Mouse (Mus musculus): ENCODE results near the gene Pttg1ip. TPM values are rescaled to one million over a fixed set of nuclear protein-coding genes. Genes with fewer than 3 reads are reported as not detected.

The Pttg1ip gene
- polyA plus RNA-seq, 1 experiment from 2014 or later = 79.7 TPM

DNA sequence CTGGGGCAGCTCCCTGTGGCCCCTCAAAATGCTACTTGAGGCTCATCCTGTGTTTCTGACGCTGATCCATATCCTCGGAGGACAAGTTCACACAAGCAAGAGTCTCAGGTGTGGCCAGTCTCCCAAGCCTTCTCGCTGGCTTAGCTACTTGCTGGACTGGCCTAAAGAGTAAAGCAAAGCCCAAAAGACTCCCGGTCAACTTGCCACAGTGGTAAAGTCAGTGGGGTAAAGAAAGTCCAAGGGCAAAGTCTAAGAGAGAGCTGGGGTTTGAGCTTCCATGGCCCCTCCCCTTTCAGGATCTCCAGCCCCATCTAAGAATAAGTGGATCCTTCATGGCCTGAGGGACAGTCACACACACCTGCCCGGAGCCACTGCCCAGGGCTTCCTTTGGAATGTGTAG lies 29.4 kb upstream of the Pttg1ip start:
- no peak overlapping the region for H3K4me3 ChIP-seq
- H3K9ac ChIP-seq = no peak overlapping the region
- H3K9me3 ChIP-seq = no peaks in the 10 kb centered on the region
- no peaks in the 10 kb centered on the region for H3K4me1 ChIP-seq (replicated peaks)
- 90% methylated on average over 5 of the region's 5 CpGs for WGBS
- no peak overlapping the region for H3K27ac ChIP-seq (replicated peaks)
- ATAC-seq (ENCODE audit: low read depth) = no peak
- H3K36me3 ChIP-seq = no peaks in the 10 kb centered on the region
- no peaks in the 10 kb centered on the region for H3K27me3 ChIP-seq
- no peak overlapping the region for H3K4me2 ChIP-seq

- H3K36me3 ChIP-seq = no peaks in the 10 kb centered on the region
- H3K4me2 ChIP-seq = no peak overlapping the region
- no peak overlapping the region for H3K27ac ChIP-seq (replicated peaks)
- no peak for ATAC-seq (ENCODE audit: low read depth)
- no peak overlapping the region for H3K9ac ChIP-seq
- H3K9me3 ChIP-seq = no peaks in the 10 kb centered on the region
- H3K4me3 ChIP-seq = no peak overlapping the region
- H3K4me1 ChIP-seq (replicated peaks) = no peaks in the 10 kb centered on the region
- no peaks in the 10 kb centered on the region for H3K27me3 ChIP-seq
- WGBS = 82% methylated on average over 4 of the region's 4 CpGs
These were observed 28.2 kb upstream of the Pttg1ip start for GRCm38 (mm10) chr10:77553285-77553684.

- 88% methylated on average over 4 of the region's 4 CpGs for WGBS
These were observed 26.6 kb upstream of the Pttg1ip start for GRCm38 (mm10) chr10:77554918-77555317.

DNA sequence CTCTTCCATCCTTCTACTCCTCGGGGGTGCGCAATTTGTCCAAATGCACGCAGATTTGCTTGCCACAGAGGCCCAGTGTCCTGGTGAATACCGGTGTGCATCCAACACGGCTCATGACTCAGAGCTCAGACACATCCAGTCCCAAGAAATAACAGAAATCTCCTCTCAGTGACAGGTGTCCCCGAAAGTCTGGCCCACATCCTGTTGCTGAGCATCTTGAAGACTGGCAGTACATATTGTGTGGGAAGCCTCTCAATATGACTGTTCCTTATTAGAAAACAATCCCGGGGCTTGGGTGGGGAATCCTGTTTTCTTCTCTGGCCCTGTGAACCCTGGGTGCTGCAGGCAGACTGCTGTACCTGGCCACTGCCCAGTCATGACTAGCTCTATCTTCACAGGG lies 24.9 kb upstream of the Pttg1ip start:
- WGBS = 95% methylated on average over 7 of the region's 7 CpGs
- no peak overlapping the region for H3K27ac ChIP-seq (replicated peaks)

More at GRCm38 (mm10) chr10:77554918-77555317, 26.6 kb upstream of the Pttg1ip start:
- H3K4me3 ChIP-seq = no peak overlapping the region
- no peak for ATAC-seq (ENCODE audit: low read depth)
- H3K27me3 ChIP-seq = no peaks in the 10 kb centered on the region
- no peaks in the 10 kb centered on the region for H3K9me3 ChIP-seq
- no peaks in the 10 kb centered on the region for H3K36me3 ChIP-seq
- no peak overlapping the region for H3K9ac ChIP-seq
- no peak overlapping the region for H3K27ac ChIP-seq (replicated peaks)
- no peak overlapping the region for H3K4me2 ChIP-seq
- H3K4me1 ChIP-seq (replicated peaks) = no peaks in the 10 kb centered on the region

GRCm38 (mm10) chr10:77557641-77558040 lies 23.9 kb upstream of the Pttg1ip start:
- H3K4me1 ChIP-seq (replicated peaks) = no peaks in the 10 kb centered on the region
- H3K27ac ChIP-seq (replicated peaks) = no peak overlapping the region
- no peaks in the 10 kb centered on the region for H3K36me3 ChIP-seq
- WGBS = 90% methylated on average over 4 of the region's 4 CpGs
- no peak overlapping the region for H3K4me2 ChIP-seq
- no peak for ATAC-seq (ENCODE audit: low read depth)
- H3K27me3 ChIP-seq = no peaks in the 10 kb centered on the region
- H3K4me3 ChIP-seq = no peak overlapping the region
- no peak overlapping the region for H3K9ac ChIP-seq
- H3K9me3 ChIP-seq = no peaks in the 10 kb centered on the region

More for the DNA sequence above, 24.9 kb upstream of the Pttg1ip start:
- Histone ChIP-seq H3K9ac (no peak overlapping the region), H3K4me2 (no peak overlapping the region), H3K36me3 (no peaks in the 10 kb centered on the region), H3K4me3 (no peak overlapping the region), H3K4me1 (replicated peaks) (no peaks in the 10 kb centered on the region), H3K9me3 (no peaks in the 10 kb centered on the region), H3K27me3 (no peaks in the 10 kb centered on the region)
- no peak for ATAC-seq (ENCODE audit: low read depth)

GRCm38 (mm10) chr10:77560090-77560489 lies 21.4 kb upstream of the Pttg1ip start:
- H3K4me3 ChIP-seq = no peak overlapping the region
- no peaks in the 10 kb centered on the region for H3K4me1 ChIP-seq (replicated peaks)
- no peak overlapping the region for H3K9ac ChIP-seq
- 93% methylated on average over 11 of the region's 11 CpGs for WGBS
- no peak overlapping the region for H3K4me2 ChIP-seq
- no peaks in the 10 kb centered on the region for H3K27me3 ChIP-seq
- H3K36me3 ChIP-seq = no peaks in the 10 kb centered on the region
- ATAC-seq (ENCODE audit: low read depth) = no peak
- H3K9me3 ChIP-seq = no peaks in the 10 kb centered on the region
- H3K27ac ChIP-seq (replicated peaks) = no peak overlapping the region

DNA sequence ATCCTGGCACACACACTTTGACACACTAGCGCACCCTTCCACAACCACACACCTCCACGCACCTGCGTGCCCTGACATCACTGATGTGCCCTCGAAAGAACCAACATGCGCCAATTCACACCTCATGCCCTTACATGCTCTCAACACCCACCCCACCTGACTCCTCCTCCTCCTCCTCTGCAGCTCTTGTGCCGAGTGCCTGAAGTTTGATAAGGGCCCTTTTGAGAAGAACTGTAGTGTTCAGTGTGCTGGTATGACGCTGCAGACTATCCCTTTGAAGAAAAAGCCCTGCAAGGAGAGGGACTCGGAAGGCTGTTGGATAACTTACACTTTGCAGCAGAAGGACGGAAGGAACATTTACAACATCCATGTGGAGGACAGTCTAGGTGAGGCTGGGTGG lies 20.7 kb upstream of the Pttg1ip start:
- Histone ChIP-seq H3K9ac (no peak overlapping the region), H3K27me3 (no peaks in the 10 kb centered on the region)

GRCm38 (mm10) chr10:77561508-77561907 lies 20.0 kb upstream of the Pttg1ip start:
- no peaks in the 10 kb centered on the region for H3K4me1 ChIP-seq (replicated peaks)
- H3K27ac ChIP-seq (replicated peaks) = no peak overlapping the region
- WGBS = 61% methylated on average over 2 of the region's 2 CpGs

More for the DNA sequence above, 20.7 kb upstream of the Pttg1ip start:
- H3K4me3 ChIP-seq = no peak overlapping the region
- H3K9me3 ChIP-seq = no peaks in the 10 kb centered on the region
- H3K36me3 ChIP-seq = no peaks in the 10 kb centered on the region
- no peak overlapping the region for H3K4me2 ChIP-seq
- WGBS = 88% methylated on average over 9 of the region's 9 CpGs
- no peak for ATAC-seq (ENCODE audit: low read depth)
- no peaks in the 10 kb centered on the region for H3K4me1 ChIP-seq (replicated peaks)
- no peak overlapping the region for H3K27ac ChIP-seq (replicated peaks)

GRCm38 (mm10) chr10:77565005-77565404 lies 16.5 kb upstream of the Pttg1ip start:
- Histone ChIP-seq H3K4me1 (replicated peaks) (no peaks in the 10 kb centered on the region), H3K36me3 (no peaks in the 10 kb centered on the region), H3K9me3 (no peaks in the 10 kb centered on the region), H3K4me3 (no peak overlapping the region), H3K9ac (no peak overlapping the region), H3K27me3 (no peaks in the 10 kb centered on the region), H3K27ac (replicated peaks) (no peak overlapping the region), H3K4me2 (no peak overlapping the region)
- 88% methylated on average over 8 of the region's 8 CpGs for WGBS
- ATAC-seq (ENCODE audit: low read depth) = no peak

More at GRCm38 (mm10) chr10:77561508-77561907, 20.0 kb upstream of the Pttg1ip start:
- Histone ChIP-seq H3K4me3 (no peak overlapping the region), H3K36me3 (no peaks in the 10 kb centered on the region), H3K9me3 (no peaks in the 10 kb centered on the region), H3K27me3 (no peaks in the 10 kb centered on the region), H3K9ac (no peak overlapping the region), H3K4me2 (no peak overlapping the region)
- ATAC-seq (ENCODE audit: low read depth) = no peak

DNA sequence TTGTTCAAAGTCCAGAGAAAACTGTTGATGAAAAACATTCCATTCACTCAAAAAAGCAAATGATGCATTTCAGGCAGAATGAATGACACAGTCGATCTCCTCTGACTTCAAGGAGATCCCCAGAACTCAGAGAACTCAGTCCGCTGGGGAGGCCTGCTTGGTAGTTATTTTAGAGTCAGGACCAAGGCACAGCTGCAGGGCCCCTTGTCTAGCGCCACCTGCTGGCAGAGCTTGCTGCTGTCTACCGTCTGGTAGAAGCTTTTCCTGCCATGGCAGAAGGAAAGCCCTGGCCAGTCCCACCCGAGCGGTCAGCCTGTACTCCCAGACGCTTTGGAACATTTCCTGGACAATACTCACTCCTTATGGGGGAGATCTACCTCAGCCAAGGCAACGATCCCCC lies 14.9 kb upstream of the Pttg1ip start:
- no peaks in the 10 kb centered on the region for H3K27me3 ChIP-seq
- ATAC-seq (ENCODE audit: low read depth) = no peak
- H3K4me2 ChIP-seq = no peak overlapping the region
- no peaks in the 10 kb centered on the region for H3K4me1 ChIP-seq (replicated peaks)
- H3K9ac ChIP-seq = no peak overlapping the region
- H3K27ac ChIP-seq (replicated peaks) = no peak overlapping the region
- H3K4me3 ChIP-seq = no peak overlapping the region
- no peaks in the 10 kb centered on the region for H3K36me3 ChIP-seq
- 40% methylated on average over 8 of the region's 8 CpGs for WGBS
- no peaks in the 10 kb centered on the region for H3K9me3 ChIP-seq

DNA sequence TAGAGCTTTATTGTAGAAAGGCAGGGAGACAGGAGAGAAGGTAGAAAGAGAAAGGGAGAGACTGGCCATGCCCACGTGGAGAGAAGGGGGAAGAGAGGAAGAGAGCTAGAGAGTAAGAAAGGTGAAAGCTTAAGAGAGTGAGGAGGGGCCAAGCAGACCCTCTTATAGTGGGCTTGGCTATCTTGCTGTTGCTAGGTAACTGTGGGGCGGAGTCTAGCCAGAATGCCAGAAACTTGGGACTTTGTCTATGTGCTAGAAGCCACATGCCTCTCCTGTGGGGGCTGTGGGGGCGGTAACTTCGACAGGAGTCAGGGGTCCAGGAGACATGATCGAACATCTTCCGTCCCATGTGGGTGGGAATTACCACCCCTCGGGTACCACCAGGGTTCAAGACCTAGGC lies 12.0 kb upstream of the Pttg1ip start:
- WGBS = 33% methylated on average over 7 of the region's 7 CpGs
- no peak overlapping the region for H3K27ac ChIP-seq (replicated peaks)
- no peak for ATAC-seq (ENCODE audit: low read depth)
- no peaks in the 10 kb centered on the region for H3K4me1 ChIP-seq (replicated peaks)
- H3K27me3 ChIP-seq = no peaks in the 10 kb centered on the region; the same call in 1 of the 2 replicates
- H3K4me3 ChIP-seq = no peak overlapping the region
- no peaks in the 10 kb centered on the region for H3K36me3 ChIP-seq
- H3K9me3 ChIP-seq = no peaks in the 10 kb centered on the region
- H3K9ac ChIP-seq = no peak overlapping the region
- no peak overlapping the region for H3K4me2 ChIP-seq

DNA sequence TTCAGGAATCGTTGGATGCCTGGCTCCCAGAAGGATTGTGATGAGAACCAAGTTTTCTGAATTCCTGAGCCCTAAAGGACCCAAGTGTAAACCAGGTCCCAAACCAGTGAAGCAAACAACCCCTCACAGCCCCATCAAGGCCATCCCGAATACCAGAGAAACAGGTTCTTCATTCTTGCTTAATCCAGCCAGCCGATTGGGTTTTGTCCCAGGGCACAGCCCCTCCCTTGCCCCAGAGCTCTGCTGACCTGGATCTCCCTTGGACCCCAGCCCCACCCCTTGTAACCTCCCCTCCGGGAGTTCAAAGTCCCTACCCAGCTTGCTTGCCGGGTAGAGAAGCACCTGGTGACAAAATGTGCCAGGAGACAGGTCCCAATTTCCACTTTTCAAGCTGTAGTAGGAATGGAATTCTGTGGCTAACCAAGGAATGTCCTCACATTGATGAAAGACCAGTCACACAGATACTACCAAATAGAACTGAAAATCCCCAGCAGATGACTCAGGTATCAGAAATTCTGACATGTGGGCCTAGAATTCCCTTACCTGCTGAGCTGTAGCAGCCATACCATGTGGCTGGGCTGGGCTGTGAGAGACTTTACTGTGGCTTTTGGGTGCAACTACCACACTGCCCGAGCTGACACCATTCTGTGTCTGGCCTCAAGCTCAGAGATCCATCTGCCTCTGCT lies 11.4 kb upstream of the Pttg1ip start:
- no peak overlapping the region for H3K9ac ChIP-seq
- no peaks in the 10 kb centered on the region for H3K36me3 ChIP-seq
- H3K4me3 ChIP-seq = no peak overlapping the region
- WGBS = 53% methylated on average over 6 of the region's 6 CpGs
- no peak overlapping the region for H3K27ac ChIP-seq (replicated peaks)
- ATAC-seq (ENCODE audit: low read depth) = no peak
- H3K4me1 ChIP-seq (replicated peaks) = no peaks in the 10 kb centered on the region
- no peaks in the 10 kb centered on the region; the same call in 1 of the 2 replicates for H3K27me3 ChIP-seq
- H3K4me2 ChIP-seq = no peak overlapping the region
- H3K9me3 ChIP-seq = no peaks in the 10 kb centered on the region

GRCm38 (mm10) chr10:77572225-77572624 lies 9.3 kb upstream of the Pttg1ip start:
- Histone ChIP-seq H3K9me3 (no peaks in the 10 kb centered on the region), H3K27me3 (no peaks in the 10 kb centered on the region; the same call in 1 of the 2 replicates), H3K36me3 (no peaks in the 10 kb centered on the region), H3K27ac (replicated peaks) (no peak overlapping the region), H3K4me1 (replicated peaks) (no peaks in the 10 kb centered on the region), H3K4me3 (no peak overlapping the region), H3K9ac (no peak overlapping the region), H3K4me2 (no peak overlapping the region)
- no peak for ATAC-seq (ENCODE audit: low read depth)
- WGBS = 34% methylated on average over 3 of the region's 3 CpGs
